Mouse (Mus musculus) urinary bladder, postnatal 4 days (tissue): ENCODE data around the gene Fbxw18.
A peak's percentile ranks its signal among the peaks of the same experiment; 100 is the strongest.
"Not testable (repeated sequence)": the region's sequence is repeated elsewhere in the genome, so short reads cannot be mapped to it uniquely, and the experiment has no call there.

Source experiments
- DNase-seq, 2 experiments: peaks; one replicate each; pipeline ENCODE4 v3.0.0; 2021 to 2022; ENCODE audit warnings: low spot score in 2 of 2

Fbxw18 gene

DNA sequence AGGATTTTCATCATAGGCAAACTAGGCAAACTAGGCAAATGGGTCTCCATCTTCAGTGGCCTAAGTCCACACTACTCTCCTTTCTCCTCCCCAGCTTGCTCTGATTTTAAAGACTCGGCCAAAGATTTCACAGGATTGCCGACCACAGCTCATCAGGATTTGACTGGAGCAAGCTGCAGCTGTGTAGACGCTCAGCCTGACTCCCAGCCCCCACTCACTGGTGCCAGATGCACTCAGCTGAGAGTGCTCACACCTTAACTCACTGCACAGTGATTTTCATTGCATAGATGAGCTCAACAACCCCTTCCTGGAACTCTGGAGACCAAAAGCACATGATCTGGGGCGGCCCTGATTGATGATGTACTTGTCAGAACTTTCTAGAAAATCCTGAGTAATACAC is at the start of gene Fbxw18:
Fbxw18 (minus strand) TSS at position 101 of the 400 bp plus-strand sequence.
- DNase-seq, result not testable (repeated sequence)

DNA sequence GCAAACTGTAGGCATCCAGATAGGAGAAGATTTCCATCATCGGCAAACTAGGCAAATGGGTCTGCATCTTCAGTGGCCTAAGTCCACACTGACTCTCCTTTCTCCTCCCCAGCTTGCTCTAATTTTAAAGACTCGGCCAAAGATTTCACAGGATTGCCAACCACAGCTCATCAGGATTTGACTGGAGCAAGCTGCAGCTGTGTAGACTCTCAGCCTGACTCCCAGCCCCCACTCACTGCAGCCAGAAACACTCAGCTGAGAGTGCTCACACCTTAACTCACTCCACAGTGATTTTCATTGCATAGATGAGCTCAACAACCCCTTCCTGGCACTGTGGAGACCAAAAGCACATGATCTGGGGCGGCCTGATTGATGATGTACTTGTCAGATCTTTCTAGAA is 43.5 kb upstream of the Fbxw18 start, which contains the start of gene Fbxw26:
Fbxw26 (minus strand) TSS at position 101 of the 400 bp plus-strand sequence.
- not testable (repeated sequence) for DNase-seq

DNA sequence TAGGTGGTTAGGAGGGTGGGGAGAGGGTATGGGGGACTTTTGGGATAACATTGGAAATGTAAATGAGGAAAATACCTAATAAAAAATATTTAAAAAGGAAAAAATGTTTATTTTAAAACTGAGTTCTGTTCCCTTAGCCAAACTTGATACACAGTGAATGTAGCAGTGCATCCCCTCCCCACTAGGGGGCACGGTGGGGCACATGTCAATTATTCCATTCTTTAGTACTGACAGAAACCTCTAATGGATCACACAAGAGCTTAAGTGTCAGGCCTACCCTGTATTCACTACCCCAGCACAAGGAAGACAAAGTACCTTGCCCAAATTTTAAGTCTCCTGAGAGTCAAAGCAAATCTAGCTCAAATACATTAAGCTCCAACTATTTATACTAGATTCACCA is 17.2 kb downstream of the Fbxw18 start:
- DNase-seq, result peak; percentile 18 to 63

GRCm38 (mm10) chr9:109664552-109664951 is 37.9 kb downstream of the Fbxw18 start, which contains the start of gene Fbxw25:
Gene Fbxw25, minus strand, starts transcription at chr9:109664652.
- DNase-seq, result not testable (repeated sequence)
